ENCODE assay signal across 8 mouse cellular contexts in the genomic region with DNA sequence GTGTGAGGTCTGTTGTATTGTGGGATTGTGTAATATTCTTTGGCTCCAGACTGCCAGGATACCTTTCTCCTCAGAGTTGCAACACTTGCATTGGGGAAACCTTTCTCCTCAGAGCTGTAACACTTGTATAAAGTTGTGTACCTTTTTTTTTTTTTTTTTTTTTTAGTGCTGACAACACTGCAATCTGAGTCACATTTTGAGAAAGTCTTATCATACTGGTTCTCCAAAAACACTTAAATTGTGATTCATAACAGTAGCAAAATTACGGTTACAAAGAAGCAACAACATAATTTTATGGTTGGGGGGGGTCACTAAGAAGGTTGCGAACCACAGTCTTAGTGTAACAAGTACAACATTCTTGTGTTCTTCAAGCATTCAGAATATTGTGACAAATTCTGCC. TPM values are rescaled to one million over a fixed set of nuclear protein-coding genes. Genes with fewer than 3 reads are reported as not detected.
DNase-seq lines count a peak whose midpoint lies in the region; ATAC-seq and TF ChIP-seq lines count a peak whose summit lies in the region.

A gene (plus strand): TSS at position 165 of the 400 bp plus-strand sequence.

- peak within 1 kb of the TSS; percentile 84 for H3K27ac ChIP-seq in heart, embryonic 13.5 days (replicated peaks)
- peak within 1 kb of the TSS; percentile 60 for H3K27ac ChIP-seq in ES-Bruce4 (ENCODE audit: insufficient read depth, low read length)
- peak within 1 kb of the TSS; percentile 95 for H3K27ac ChIP-seq in forebrain, embryonic 10.5 days
- peak within 1 kb of the TSS; percentile 91 for H3K27ac ChIP-seq in limb, embryonic 15.5 days
- peak within 1 kb of the TSS; percentile 86; the same call in 1 of the 2 replicates for H3K27ac ChIP-seq in stomach, embryonic 15.5 days

- peak within 1 kb of the TSS; percentile 87 for H3K9ac ChIP-seq in heart, embryonic 13.5 days
- peak within 1 kb of the TSS; percentile 65 for H3K9ac ChIP-seq in ES-Bruce4 (ENCODE audit: low read depth, poor library complexity, severe bottlenecking)
- peak within 1 kb of the TSS; percentile 71; the same call in 1 of the 2 replicates for H3K9ac ChIP-seq in limb, embryonic 15.5 days
- H3K9ac ChIP-seq in stomach, embryonic 15.5 days: peak within 1 kb of the TSS; percentile 83; the same call in 1 of the 2 replicates

- no peaks in the 10 kb centered on the region for H3K9me3 ChIP-seq in heart, embryonic 13.5 days
- no peaks in the 10 kb centered on the region for H3K9me3 ChIP-seq in ES-Bruce4 (replicated peaks; ENCODE audit: control insufficient read depth, insufficient read depth, low read length, poor library complexity, severe bottlenecking)
- H3K9me3 ChIP-seq in forebrain, embryonic 10.5 days: no peaks in the 10 kb centered on the region; the same call in 1 of the 2 replicates
- no peaks in the 10 kb centered on the region for H3K9me3 ChIP-seq in limb, embryonic 15.5 days
- H3K9me3 ChIP-seq in stomach, embryonic 15.5 days: no peaks in the 10 kb centered on the region

- TF ChIP-seq EP300 in ES-Bruce4 (IDR thresholded peaks at IDR 0.05; ENCODE audit: insufficient read depth, low read depth, low read length): no peak

- peaks cover 14% of the 10 kb centered on the region for H3K4me1 ChIP-seq in heart, embryonic 13.5 days
- no peaks in the 10 kb centered on the region for H3K4me1 ChIP-seq in ES-Bruce4 (ENCODE audit: control insufficient read depth, insufficient read depth, low read length)
- peaks cover 12% of the 10 kb centered on the region for H3K4me1 ChIP-seq in forebrain, embryonic 10.5 days
- H3K4me1 ChIP-seq in limb, embryonic 15.5 days: no peaks in the 10 kb centered on the region; the same call in 1 of the 2 replicates
- no peaks in the 10 kb centered on the region for H3K4me1 ChIP-seq in stomach, embryonic 15.5 days

- H3K27me3 ChIP-seq in heart, embryonic 13.5 days (replicated peaks): no peaks in the 10 kb centered on the region
- no peaks in the 10 kb centered on the region for H3K27me3 ChIP-seq in ES-Bruce4 (ENCODE audit: control insufficient read depth, insufficient read depth, low read length, poor library complexity, severe bottlenecking)
- H3K27me3 ChIP-seq in forebrain, embryonic 10.5 days (ENCODE audit: poor library complexity, severe bottlenecking): no peaks in the 10 kb centered on the region
- H3K27me3 ChIP-seq in limb, embryonic 15.5 days: no peaks in the 10 kb centered on the region
- H3K27me3 ChIP-seq in stomach, embryonic 15.5 days (replicated peaks): no peaks in the 10 kb centered on the region

- peak within 1 kb of the TSS; percentile 82 for H3K4me2 ChIP-seq in heart, embryonic 13.5 days
- peak within 1 kb of the TSS; percentile 63 for H3K4me2 ChIP-seq in limb, embryonic 15.5 days
- H3K4me2 ChIP-seq in stomach, embryonic 15.5 days: peak within 1 kb of the TSS; percentile 63

- ATAC-seq in heart, embryonic 13.5 days (ENCODE audit: extremely low read depth, insufficient number of reproducible peaks, low FRiP score, low TSS enrichment): no peak
- no peak for ATAC-seq in limb, embryonic 15.5 days (ENCODE audit: insufficient number of reproducible peaks, low FRiP score, low TSS enrichment, low read depth)
- ATAC-seq in stomach, embryonic 15.5 days (ENCODE audit: insufficient read depth, low FRiP score, low read depth): no peak

- no peak for TF ChIP-seq CTCF in ES-Bruce4 (IDR thresholded peaks at IDR 0.05; ENCODE audit: low read depth, low read length)

- intact Hi-C loops in heart, postnatal 10 days (cut with DNase I): loop anchor here (5.0 to 10.0 kb wide), 2 partner anchors 171 to 206 kb away; a partner anchor contains a TSS

- DNase-seq in heart, postnatal 10 days: no peak
- no peak for DNase-seq in forebrain, embryonic 10.5 days (ENCODE audit: extremely low spot score, low spot score)
- no peak for DNase-seq in right cerebral cortex, adult 2 months (ENCODE audit: low spot score in 2 of 2)
- DNase-seq in right cerebral cortex, adult 18-20 months: no peak

- H3K4me3 ChIP-seq in heart, embryonic 13.5 days: peak within 1 kb of the TSS; percentile 78
- H3K4me3 ChIP-seq in ES-Bruce4 (ENCODE audit: low read depth, low read length): peak within 1 kb of the TSS; percentile 87
- peak within 1 kb of the TSS; percentile 64 for H3K4me3 ChIP-seq in forebrain, embryonic 10.5 days
- peak within 1 kb of the TSS; percentile 62 for H3K4me3 ChIP-seq in limb, embryonic 15.5 days
- peak within 1 kb of the TSS; percentile 78 for H3K4me3 ChIP-seq in stomach, embryonic 15.5 days (replicated peaks)

- H3K36me3 ChIP-seq in heart, embryonic 13.5 days: no peaks in the 10 kb centered on the region
- H3K36me3 ChIP-seq in ES-Bruce4 (ENCODE audit: control insufficient read depth, insufficient read depth, low read length, poor library complexity, severe bottlenecking): no peaks in the 10 kb centered on the region
- peaks cover 5% of the 10 kb centered on the region; the same call in 1 of the 2 replicates for H3K36me3 ChIP-seq in forebrain, embryonic 10.5 days (replicated peaks)
- H3K36me3 ChIP-seq in limb, embryonic 15.5 days: no peaks in the 10 kb centered on the region
- no peaks in the 10 kb centered on the region for H3K36me3 ChIP-seq in stomach, embryonic 15.5 days

- no peak for TF ChIP-seq POLR2A in ES-Bruce4 (IDR thresholded peaks at IDR 0.05; ENCODE audit: insufficient read depth, low read length)

- WGBS in heart, embryonic 13.5 days: 94% methylated on average over 2 of the region's 2 CpGs
- WGBS in forebrain, embryonic 10.5 days: 99% methylated on average over 2 of the region's 2 CpGs
- WGBS in limb, embryonic 15.5 days: 91% methylated on average over 2 of the region's 2 CpGs
- 98% methylated on average over 2 of the region's 2 CpGs for WGBS in stomach, embryonic 15.5 days

RNA-seq across cellular contexts. Expression of the gene that starts here (rescaled TPM):
- 23.9 and 24.1 TPM in 2 replicates for polyA plus RNA-seq in heart, embryonic 13.5 days (2015; fragmentation: Nextera tagmentation; extraction: Ambion mirVana)
- 10 to 100 TPM in 1 of 2 experiments, 1 to 10 TPM in 1; 9.6 to 12.1 TPM for total RNA-seq in heart, postnatal 10 days (2021)
- 36.4 and 37.6 TPM in 2 replicates for polyA plus RNA-seq in ES-Bruce4 (2011; ENCODE audit: insufficient read depth, insufficient read length, low read depth, missing spikeins)
- polyA plus RNA-seq in forebrain, embryonic 10.5 days (2016; fragmentation: Nextera tagmentation; extraction: Ambion mirVana): 33.5 and 38.5 TPM in 2 replicates
- 21.2 and 24.8 TPM in 2 replicates for polyA plus RNA-seq in limb, embryonic 15.5 days (2015; fragmentation: Nextera tagmentation; extraction: Ambion mirVana)
- polyA plus RNA-seq in stomach, embryonic 15.5 days (2015; fragmentation: Nextera tagmentation; extraction: Ambion mirVana): 30.0 and 31.9 TPM in 2 replicates
